Mouse (Mus musculus) stomach, embryonic 16.5 days (tissue): ENCODE measurements around the gene Scgb1b27. TPM values are rescaled to one million over a fixed set of nuclear protein-coding genes. Genes with fewer than 3 reads are reported as not detected.

Experiments used
- polyA plus RNA-seq: library from polyadenylated mRNA; unstranded; fragments of >200 nt; fragmentation: Nextera tagmentation; extraction: Ambion mirVana; gene quantifications from 2 replicates; pipeline ENCODE4 v1.2.1, GENCODE M21; 2015

Scgb1b27 gene
- polyA plus RNA-seq, 1 experiment from 2014 or later, result not detected

Other genes starting within 250 kb of the Scgb1b27 start
- not detected in 2 replicates for gene Scgb2b26, start 76.4 kb upstream of the Scgb1b27 start, polyA plus RNA-seq
- gene Scgb2b27, start 7.5 kb upstream of the Scgb1b27 start, polyA plus RNA-seq, result not detected in 2 replicates
- not detected in 2 replicates for gene Scgb1b30, start 73.9 kb downstream of the Scgb1b27 start, polyA plus RNA-seq
- gene Wtip, start 111.8 kb downstream of the Scgb1b27 start, polyA plus RNA-seq, result 4.2 and 4.3 TPM in 2 replicates
- gene Uba2, start 148.1 kb downstream of the Scgb1b27 start, polyA plus RNA-seq, result 161 and 165 TPM in 2 replicates
- 53.6 and 54.8 TPM in 2 replicates for gene Pdcd2l, start 175.2 kb downstream of the Scgb1b27 start, polyA plus RNA-seq
- gene Gpi1, start 208.9 kb downstream of the Scgb1b27 start, polyA plus RNA-seq, result 347 and 352 TPM in 2 replicates
- not detected in 2 replicates for gene Gm6096, start 229.6 kb downstream of the Scgb1b27 start, polyA plus RNA-seq